Mouse (Mus musculus) retina, embryonic 14.5 days (tissue): ENCODE measurements around the gene Sirt2.

ENCODE experiments used
- DNase-seq: peaks from one replicate; pipeline ENCODE4 v3.0.0-alpha.2; 2015; ENCODE audit warnings: low spot score

Sirt2 gene

DNA sequence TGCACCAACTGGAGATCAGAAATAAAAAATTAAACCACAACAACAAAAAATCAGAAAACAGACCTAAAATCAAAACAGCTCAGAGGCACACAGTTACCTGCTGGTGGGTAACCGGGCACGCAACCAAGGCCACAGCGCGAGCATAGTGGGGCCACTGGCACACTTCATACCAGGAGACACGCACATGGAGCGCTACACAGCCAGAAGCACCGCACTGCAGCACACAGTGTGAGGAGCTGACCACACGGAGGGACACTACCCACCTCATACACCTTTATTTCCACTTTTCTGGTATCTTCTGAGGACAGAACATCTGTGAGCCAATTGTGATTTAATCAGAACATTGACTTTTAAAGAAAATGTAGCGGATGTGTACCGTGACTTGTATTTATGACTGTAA is 50.4 kb downstream of the Sirt2 start:
- no peak for DNase-seq

DNA sequence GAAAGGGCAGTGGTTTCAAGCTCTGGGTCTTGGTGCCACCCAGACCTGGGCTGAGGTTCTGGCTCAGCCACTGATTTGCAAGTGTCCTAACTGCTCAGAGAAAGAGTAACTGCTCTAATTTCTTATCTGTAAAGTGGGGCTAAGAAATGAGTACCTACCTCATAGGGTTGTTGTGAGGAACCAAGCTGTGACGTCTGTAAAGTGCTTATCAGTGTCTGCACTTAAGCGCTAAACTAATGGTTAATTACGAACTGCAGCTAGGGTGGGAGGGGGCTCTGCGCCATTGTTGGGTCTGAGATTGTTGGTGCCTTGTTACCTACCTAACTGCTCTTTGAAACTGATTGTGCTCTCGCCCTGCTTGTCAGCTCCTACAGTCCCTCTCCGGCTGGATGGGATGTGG is 51.0 kb downstream of the Sirt2 start:
- no peak for DNase-seq

DNA sequence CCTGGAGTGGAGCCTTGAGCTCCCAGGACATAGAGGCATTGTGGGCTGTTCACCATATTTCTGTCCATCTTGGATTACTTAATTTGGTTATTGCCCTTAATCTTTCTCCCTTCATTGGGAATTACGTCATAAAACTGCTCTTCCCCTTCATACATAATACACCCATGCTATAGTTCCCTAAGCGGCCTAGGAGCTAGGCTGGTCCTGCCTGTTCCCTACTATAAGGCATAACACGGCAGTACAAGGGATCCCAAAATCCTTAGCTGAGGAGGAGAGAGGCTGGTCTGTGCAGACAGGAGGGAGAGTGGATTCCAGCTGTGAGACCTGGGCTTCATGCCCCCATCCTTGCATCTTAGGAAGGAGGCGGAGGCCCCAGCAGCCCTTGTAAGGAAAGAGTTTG is 51.4 kb downstream of the Sirt2 start:
- DNase-seq = no peak

DNA sequence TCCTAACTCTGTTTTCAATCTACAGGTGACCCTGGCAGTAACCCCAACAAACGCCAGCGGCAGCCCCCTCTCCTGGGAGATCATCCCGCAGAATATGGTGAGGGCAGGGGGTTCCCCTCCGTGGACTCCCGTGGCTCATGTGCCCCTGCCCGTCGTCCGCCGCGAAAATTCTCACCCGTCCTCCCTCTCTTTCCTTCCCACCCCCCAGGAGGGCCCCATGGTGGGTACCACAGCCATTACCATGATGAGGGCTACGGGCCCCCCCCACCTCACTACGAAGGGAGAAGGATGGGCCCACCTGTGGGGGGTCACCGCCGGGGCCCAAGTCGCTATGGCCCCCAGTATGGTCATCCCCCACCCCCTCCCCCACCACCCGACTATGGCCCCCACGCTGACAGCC is 51.9 kb downstream of the Sirt2 start:
- no peak for DNase-seq

DNA sequence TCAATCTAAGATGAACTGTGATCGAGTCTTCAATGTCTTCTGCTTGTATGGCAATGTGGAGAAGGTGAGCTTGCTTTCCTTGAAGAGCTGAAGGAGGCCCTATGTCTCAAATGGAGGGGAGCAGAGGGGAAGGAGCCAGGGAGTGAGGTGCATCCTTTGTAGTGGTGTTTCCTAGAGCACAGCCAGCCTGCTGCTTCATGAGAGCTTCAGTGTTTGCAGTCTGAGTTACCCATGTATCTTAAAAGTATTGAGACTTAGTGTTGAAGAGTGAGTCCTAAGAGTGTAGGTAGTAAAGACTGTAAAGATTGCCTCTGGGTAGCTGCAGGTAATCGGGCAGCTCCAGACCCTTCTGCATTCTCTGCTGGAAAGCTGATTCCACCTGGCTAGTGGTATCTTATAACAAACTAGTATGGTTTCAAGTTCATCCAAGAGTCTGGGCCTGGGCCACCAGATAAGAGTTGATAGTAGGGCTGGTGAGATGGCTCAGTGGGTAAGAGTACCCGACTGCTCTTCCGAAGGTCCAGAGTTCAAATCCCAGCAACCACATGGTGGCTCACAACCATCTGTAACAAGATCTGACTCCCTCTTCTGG is 52.4 kb downstream of the Sirt2 start:
- DNase-seq = no peak

DNA sequence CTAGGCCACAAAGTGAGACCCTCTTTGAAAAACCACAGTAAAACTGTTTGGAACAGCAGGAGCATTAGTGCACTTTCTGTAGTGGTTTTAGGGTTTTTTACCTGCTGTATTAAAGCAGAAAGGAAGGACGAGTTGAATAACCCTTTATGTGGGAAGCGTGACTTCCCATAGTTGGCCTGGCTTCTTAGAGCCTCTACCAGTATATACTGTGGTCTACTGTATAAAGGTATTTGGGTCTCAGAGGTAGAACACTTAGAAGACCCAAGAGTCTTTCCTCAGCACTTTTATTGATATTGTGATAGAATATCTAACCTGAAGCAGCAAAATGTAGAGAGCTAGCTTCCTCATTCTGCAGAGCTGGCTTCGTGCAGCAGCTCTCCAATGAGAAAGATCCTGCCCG is 53.0 kb downstream of the Sirt2 start:
- no peak for DNase-seq

DNA sequence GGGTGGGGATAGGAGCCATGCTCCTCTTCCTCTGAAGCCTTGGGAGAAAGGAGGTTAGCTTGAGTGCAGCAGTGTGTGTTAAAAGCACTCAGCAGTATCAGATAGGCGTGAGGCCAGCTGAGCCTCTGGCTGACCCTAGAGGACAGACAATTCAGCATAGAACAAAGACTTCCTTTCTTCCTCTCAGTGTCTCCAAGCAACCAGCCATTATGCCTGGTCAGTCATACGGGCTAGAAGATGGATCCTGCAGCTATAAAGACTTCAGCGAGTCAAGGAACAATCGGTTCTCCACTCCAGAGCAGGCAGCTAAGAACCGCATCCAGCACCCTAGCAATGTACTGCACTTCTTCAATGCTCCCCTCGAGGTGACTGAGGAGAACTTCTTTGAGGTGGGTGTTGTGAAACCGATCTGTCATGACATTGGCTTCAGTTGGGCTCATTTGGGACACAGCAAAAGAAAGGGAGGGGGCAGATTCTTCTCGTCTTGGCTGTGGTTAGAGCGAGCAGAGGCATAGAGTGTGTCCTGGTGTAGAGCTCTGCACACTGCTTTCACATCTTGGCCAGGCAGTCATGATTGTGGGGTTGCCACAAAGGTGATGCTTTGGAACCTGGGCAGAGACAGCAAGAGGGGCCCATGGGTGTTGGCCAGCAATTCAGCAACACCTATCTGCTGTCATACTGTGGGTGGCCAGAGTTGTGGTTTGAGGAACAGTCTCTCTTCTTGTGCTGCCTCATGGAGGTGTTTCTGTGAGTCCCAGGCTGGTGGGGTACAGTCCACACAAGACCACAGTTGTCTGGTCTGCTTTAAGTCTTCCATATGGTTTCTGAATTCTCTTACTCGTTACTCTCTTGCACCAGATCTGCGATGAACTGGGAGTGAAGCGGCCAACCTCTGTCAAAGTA is 54.1 kb downstream of the Sirt2 start:
- DNase-seq = peak; percentile 73

DNA sequence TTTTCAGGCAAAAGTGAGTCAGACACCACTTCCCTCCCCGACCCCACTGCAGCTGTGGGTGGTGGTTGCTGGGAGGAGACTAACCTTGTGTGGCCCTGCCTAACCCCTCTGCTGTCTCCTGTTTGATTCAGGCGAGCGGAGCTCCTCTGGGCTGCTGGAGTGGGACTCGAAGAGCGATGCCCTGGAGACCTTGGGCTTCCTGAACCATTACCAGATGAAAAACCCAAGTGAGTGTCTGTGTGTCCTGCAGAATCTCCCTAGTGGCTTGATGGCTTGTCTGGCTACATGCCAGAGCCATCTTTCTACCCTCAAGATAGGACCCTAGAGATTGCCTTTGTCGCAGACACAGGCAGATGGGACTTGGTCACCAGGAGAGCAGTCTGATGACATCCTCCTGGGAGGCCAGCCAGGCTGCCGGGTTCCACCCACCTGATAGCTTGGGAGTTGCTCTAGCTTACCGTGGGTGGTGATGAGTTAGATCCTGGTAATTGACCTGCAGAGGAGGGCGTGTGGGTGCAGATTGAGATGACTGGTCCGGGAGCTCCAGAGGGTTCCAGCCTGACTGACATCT is 54.8 kb downstream of the Sirt2 start:
- no peak for DNase-seq

DNA sequence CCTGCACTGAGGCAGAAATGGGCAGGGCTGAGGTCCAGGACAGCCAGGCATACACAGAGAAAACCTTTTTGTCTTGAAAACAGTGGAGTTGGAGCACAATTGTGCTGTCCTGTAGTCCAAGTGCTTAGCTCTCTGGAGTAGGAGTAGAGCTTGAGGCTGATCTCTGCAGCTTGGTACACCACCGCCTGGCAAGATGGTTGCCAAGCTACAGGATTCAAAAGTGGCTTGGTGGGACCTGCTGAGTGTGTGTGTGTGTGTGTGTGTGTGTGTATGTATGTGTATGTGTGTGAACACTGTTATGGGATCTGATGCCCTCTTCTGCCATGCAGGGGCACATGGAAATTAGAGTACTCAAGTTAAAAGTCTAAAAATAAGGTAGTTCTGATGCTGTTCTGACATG is 56.0 kb downstream of the Sirt2 start:
- no peak for DNase-seq

DNA sequence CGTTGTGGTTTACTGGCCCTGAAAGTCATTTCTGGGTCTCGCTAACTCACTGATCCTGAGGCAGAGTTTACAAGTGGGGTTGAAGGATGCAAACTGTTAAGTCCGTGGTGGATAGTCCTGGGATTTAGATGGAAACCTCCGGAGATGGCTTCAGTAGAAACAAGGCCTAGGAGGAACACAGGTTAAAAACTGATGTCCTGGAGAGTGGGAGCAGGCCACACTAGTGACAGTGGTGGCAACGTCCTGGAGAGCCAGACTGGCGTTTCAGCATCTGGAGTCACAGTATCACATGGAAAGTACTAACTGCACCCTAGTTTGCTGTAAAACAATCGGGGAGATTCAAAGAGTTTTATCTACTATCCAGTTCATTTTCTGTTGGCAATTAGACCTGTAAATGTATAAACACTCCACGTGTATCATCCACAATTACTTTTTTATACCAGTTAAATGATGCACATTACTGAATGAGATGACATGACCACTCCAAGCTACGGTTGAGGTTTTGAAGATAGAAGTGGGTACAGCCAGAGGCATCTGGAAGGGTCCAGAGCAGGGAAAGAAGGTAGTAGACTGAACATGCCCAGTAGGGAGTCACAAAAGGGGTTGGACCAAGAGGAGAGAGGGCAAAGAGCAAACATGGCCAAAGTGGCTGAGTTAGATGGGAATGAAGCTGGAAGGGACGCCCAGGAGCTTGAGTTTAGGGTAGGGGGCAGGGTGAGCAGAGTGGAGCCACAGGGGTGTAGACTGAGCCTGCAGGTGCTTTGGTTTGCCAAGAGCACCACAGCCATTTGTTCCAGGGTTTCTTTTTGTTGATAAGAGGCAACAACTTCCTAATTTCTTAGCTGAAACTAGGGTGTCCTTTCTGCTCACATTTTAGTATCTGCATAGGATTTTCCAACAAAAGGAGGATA is 56.7 kb downstream of the Sirt2 start:
- no peak for DNase-seq

DNA sequence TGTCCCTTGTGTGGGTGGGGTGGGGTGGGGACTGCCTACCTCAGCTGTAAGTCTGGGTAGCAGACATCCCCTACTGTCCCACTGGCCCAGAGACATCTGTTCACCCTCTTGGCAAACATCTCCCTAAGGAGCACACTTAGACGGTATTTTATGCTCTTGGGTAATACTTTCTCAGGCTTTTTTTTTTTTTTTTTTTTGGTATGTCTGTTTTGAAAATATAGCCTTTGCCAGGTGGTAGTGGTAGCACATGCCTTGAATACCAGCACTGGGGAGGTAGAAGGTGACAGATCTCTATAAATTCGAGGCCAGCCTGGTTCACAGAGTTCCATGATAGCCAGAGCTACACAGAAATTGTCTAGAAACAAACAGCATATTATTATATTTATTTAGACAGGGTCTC is 57.4 kb downstream of the Sirt2 start:
- no peak for DNase-seq

DNA sequence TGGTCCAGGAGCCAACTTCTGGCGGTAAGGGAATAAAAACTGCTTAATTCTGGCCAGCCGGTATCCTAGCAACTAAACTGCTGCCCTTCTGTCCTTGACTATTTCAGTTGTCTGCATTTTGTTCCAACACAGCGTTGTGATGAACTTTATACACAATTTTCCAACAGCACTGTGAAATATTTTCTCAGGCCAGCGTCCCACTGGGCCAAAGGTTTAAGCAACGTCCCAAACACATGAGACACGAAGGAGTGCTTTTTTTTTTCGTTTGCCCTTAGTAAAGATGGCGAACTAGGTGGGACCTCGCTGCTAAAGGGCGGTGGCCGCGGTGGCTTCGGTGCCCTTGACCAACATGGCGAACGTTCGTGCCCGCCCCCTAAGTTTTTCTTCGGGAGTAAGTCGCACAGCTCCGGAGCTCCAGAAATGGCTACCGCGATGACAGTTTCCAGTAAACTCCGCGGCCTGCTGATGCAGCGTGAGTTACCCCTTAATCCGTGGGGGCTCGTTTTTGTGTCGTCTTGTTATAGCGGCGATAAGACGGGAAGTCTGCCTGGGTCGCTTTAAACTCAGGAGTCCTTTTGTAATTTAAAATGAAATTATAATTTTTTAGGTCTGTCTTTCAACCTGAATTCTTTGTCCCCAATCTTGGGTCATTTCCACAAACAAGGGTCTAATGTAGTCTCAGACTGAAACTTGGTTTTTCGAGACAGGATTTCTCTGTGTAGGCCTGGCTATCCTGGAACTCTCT is 58.6 kb downstream of the Sirt2 start, which contains the start of gene Ech1:
Gene Ech1 (plus strand): TSS at position 277 of the 745 bp plus-strand sequence.
- peak; percentile 96 for DNase-seq

DNA sequence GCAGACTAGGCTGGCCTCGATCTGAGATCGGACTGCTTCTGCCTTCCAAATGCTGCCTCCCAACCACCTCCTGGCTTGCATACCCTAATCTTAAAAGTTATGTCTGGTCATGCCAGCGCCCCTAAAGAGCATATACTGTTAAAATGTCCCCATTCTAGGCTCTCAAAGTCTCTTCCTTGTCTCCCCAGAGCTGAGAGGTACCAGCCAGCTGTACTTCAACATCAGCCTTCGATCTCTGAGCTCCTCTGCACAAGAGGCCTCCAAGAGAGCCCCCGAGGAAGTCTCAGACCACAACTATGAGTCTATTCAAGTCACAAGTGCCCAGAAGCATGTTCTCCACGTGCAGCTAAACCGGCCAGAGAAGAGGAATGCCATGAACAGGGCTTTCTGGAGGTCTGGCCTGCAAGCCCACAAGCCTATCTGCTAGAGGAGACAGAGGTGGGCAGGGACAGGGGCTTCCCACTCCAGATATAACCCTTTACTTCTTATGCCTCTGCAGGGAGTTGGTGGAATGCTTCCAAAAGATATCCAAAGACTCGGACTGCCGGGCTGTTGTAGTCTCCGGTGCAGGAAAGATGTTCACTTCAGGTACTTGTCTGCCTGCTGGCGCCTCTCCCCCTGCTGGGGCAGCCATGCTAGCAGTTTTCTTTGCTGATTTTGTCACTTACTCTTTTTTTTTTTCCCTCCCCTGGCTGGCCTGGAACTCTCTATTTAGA is 59.3 kb downstream of the Sirt2 start:
- DNase-seq = no peak

DNA sequence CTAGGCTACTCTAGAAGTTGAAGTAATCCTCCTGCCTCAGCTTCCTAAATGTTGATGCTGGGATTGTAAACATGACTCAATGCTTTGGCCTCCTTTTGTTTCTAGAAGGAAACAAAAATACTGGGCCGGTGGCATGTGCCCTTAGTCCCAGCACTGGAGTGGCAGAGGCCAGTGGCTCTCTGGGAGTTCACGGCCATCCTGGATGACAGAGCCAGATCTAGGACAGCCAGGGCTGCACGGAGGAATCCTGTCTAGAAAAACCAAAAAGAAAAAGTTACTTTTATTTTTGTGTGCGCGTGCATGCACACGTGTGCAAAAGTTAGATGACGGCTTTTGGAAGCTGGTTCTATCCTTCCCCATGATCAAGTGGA is 59.9 kb downstream of the Sirt2 start:
- DNase-seq = no peak

DNA sequence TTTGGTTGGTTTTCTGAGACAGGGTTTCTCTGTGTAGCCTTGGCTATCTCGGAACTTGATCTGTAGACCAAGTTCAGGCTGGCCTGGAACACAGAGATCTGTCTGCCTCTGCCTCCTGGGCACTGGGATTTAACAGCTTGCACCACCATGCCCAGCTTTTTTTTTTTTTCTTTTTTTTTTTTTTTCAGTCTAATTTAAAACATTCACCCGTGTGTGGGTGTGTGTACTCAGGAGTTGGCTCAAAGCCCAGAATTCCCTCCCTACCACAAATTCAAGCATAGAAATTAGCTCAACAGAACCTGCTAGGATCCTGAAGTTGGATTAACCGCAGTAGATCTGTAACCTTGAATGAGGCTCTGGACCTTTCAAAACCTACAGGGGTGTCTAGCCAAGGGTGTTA is 60.8 kb downstream of the Sirt2 start:
- no peak for DNase-seq

DNA sequence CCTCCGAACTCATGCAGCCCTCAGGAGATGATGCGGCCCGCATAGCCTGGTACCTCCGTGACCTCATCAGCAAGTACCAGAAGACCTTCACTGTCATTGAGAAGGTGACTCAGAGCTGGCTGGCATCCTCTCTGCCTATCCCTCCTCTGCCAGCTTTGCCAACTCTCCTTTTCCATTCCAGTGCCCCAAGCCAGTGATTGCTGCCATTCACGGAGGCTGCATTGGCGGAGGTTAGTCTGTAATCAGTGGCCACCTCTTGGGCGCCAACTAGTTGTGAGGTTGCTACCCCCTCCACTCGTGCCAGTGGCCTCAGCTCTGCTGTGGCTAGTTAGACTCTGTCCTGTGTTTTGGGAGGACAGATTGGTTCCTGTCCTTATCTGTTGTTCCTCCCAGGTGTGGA is 63.3 kb downstream of the Sirt2 start:
- no peak for DNase-seq

DNA sequence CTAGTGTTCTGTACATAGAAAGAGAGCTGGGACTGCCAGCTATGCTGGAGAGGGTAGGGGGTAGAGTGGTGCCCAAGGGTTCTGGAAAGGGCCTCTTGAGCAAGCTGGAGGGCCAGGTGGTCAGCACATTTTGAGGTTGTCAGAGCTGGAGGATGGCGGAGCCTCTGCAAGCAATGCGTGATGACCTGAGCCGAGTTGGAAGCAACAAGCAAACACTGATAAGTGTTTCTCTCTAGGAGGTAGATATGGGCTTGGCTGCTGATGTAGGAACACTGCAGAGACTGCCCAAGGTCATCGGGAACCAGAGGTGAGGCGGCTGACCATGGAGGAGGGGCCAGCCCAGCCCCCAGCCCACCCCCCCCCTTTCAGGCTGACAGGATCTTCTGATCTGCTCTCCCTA is 64.4 kb downstream of the Sirt2 start:
- no peak for DNase-seq

DNA sequence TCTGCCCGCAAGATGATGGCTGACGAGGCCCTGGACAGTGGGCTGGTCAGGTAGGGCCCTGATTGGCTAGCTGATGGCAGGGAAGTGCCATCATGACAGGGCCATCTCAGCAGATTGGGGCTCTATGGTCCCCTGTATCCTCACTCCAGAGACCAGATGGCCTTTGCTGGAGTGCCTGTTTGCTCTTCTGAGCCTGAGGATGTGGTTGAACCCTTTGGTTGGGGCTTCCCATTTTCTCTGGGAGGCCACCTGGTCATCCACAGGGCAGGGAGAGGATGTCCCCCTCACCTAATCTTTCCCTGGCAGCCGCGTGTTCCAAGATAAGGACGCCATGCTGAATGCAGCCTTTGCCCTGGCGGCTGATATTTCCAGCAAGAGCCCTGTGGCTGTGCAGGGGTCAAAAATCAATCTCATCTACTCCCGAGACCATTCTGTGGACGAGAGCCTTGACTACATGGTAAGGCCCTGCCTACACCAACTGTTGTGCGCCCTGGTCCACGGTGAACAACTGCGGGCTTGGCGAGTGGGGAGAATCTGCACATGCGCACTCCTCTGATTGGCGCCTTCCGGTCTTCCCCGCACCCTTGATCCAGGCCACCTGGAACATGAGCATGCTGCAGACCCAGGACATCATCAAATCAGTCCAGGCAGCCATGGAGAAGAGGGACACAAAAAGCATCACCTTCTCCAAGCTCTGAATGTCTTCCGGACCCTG is 65.0 kb downstream of the Sirt2 start:
- DNase-seq = no peak

DNA sequence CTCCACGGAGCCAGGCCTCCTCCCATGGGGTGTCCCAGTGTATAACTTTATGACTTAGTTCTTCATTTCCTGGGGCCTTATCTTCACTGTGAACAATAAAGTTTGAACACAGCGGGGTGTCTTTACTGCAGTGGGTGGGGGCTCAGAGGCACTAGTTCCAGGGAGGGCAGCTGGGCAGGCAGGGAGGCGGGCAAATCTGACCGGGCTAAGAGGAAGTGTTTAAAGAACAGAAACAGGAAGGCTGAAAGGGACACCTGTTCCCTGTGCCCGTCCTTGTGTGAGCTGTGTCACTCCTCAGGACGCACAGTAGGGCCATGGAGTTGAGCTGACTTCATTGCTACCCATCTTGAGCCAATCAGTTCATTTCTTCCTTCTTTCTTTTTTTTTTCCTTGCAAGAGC is 65.6 kb downstream of the Sirt2 start:
- DNase-seq = no peak

DNA sequence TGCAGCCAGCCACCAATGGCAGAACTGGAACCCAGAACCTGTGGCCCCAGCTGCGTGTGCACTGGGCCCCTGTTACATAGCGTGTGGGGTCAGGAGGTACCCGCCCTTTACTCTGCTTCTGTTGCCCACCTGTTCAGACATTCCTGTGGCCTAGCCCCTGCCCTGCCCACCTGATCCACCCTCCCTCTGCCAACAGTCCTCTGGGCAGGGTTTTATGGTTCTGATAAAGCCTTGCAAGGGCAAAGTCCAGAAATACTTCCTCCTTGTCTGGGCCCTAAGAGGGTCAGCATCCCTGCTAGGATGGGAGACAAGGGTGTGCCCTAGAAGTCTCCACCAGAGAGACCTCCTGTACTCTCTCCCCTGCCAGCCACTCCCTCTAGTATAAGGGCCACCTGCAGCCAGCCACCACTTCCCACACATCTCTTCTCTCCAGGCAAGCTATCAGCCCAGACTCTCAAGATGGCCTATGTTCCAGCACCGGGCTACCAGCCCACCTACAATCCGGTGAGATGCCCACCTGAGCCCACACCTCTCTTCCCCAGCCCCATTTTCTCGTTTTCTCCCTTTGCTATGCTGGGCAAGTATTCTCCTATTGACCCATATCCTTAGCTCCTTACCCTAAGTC is 67.3 kb downstream of the Sirt2 start, which contains the start of gene Lgals4:
Gene Lgals4 (plus strand): TSS at position 132 of the 625 bp plus-strand sequence.
- DNase-seq = no peak
